Mouse (Mus musculus) heart, postnatal 14 days (tissue): ENCODE measurements around the gene Ace. TPM values are rescaled to one million over a fixed set of nuclear protein-coding genes. Genes with fewer than 3 reads are reported as not detected.
A peak's percentile ranks its signal among the peaks of the same experiment; 100 is the strongest.
"Not testable (repeated sequence)": the region's sequence is repeated elsewhere in the genome, so short reads cannot be mapped to it uniquely, and the experiment has no call there.

ENCODE experiments used
- DNase-seq, 2 experiments: peaks; one replicate each; pipeline ENCODE4 v3.0.0; 2021 to 2022
- intact Hi-C: fragments of 180-260 bp; cut with DNase I; formaldehyde crosslinking; loops from one replicate; pipeline ENCODE4 v1.15.1; 2025
- total RNA-seq, 2 experiments: library from RNA; stranded (reverse); gene quantifications; 2 replicates each; pipeline ENCODE4 v1.2.3; 2021

Gene Ace
- total RNA-seq, 2 experiments from 2014 or later, result 28.7 to 31.6 TPM

GRCm38 (mm10) chr11:105978634-105979033 is 10.9 kb downstream of the Ace start:
- intact Hi-C loops, result no loop called here
- DNase-seq, result no peak

GRCm38 (mm10) chr11:105984452-105984851 is 16.7 kb downstream of the Ace start:
- intact Hi-C loops, result no loop called here
- DNase-seq, result no peak

GRCm38 (mm10) chr11:105987446-105987845 is 19.7 kb downstream of the Ace start:
- intact Hi-C loops, result no loop called here
- no peak for DNase-seq

- no peak for DNase-seq
- intact Hi-C loops, result no loop called here
These were observed 21.7 kb downstream of the Ace start for GRCm38 (mm10) chr11:105989446-105989845.

- intact Hi-C loops, result no loop called here
- no peak for DNase-seq
These were observed 22.5 kb downstream of the Ace start for GRCm38 (mm10) chr11:105990231-105990630.

- DNase-seq, result no peak
- intact Hi-C loops, result no loop called here
These were observed 26.6 kb downstream of the Ace start, which contains the start of gene Ace3 for GRCm38 (mm10) chr11:105994375-105994774. Gene Ace3, plus strand, starts transcription at chr11:105994675.

- DNase-seq, result no peak
- intact Hi-C loops, result loop anchor here (5.0 kb wide), 1 partner anchor 77 kb away; no protein-coding TSS in a partner anchor
These were observed 32.3 kb downstream of the Ace start for GRCm38 (mm10) chr11:106000062-106000461.

- intact Hi-C loops, result loop anchor here (5.0 kb wide), 1 partner anchor 76 kb away; no protein-coding TSS in a partner anchor
These were observed 34.0 kb downstream of the Ace start for GRCm38 (mm10) chr11:106001718-106002117.

GRCm38 (mm10) chr11:106004576-106004975 is 36.8 kb downstream of the Ace start:
- intact Hi-C loops, result loop anchor here (2.0 to 5.0 kb wide), 2 partner anchors 22 to 73 kb away; no protein-coding TSS in a partner anchor
- no peak for DNase-seq

More at GRCm38 (mm10) chr11:106001718-106002117, 34.0 kb downstream of the Ace start:
- peak in 1 of 2 experiments; percentile 25 for DNase-seq

GRCm38 (mm10) chr11:106005970-106006369 is 38.2 kb downstream of the Ace start:
- DNase-seq, result no peak
- intact Hi-C loops, result loop anchor here (2.0 kb wide), 1 partner anchor 21 kb away; no protein-coding TSS in a partner anchor

- intact Hi-C loops, result no loop called here
These were observed 40.1 kb downstream of the Ace start, which contains the start of gene Kcnh6 for GRCm38 (mm10) chr11:106007821-106008220. Gene Kcnh6, plus strand, starts transcription at chr11:106008124.

GRCm38 (mm10) chr11:106012711-106013110 is 45.0 kb downstream of the Ace start:
- intact Hi-C loops, result no loop called here
- DNase-seq, result no peak

More at GRCm38 (mm10) chr11:106007821-106008220, 40.1 kb downstream of the Ace start, which contains the start of gene Kcnh6:
- DNase-seq, result peak; percentile 82 to 87

- intact Hi-C loops, result no loop called here
- peak; percentile 56 to 73 for DNase-seq
These were observed 45.9 kb downstream of the Ace start for GRCm38 (mm10) chr11:106013556-106014225.

- DNase-seq, result no peak
- intact Hi-C loops, result no loop called here
These were observed 48.7 kb downstream of the Ace start for GRCm38 (mm10) chr11:106016440-106016839.

- intact Hi-C loops, result no loop called here
- DNase-seq, result no peak
These were observed 52.5 kb downstream of the Ace start for GRCm38 (mm10) chr11:106020051-106020763.

- no peak for DNase-seq
- intact Hi-C loops, result loop anchor here (2.0 kb wide), 2 partner anchors 21 to 101 kb away; no protein-coding TSS in a partner anchor
These were observed 58.0 kb downstream of the Ace start for GRCm38 (mm10) chr11:106025774-106026173.

- intact Hi-C loops, result loop anchor here (2.0 kb wide), 2 partner anchors 22 to 102 kb away; no protein-coding TSS in a partner anchor
- peak; percentile 67 to 71 for DNase-seq
These were observed 58.9 kb downstream of the Ace start for GRCm38 (mm10) chr11:106026465-106027151.

- intact Hi-C loops, result loop anchor here (2.0 kb wide), 2 partner anchors 23 to 103 kb away; no protein-coding TSS in a partner anchor
These were observed 59.9 kb downstream of the Ace start for GRCm38 (mm10) chr11:106027607-106028006.

GRCm38 (mm10) chr11:106032074-106032473 is 64.3 kb downstream of the Ace start:
- intact Hi-C loops, DNase-seq: not testable (repeated sequence)

More at GRCm38 (mm10) chr11:106027607-106028006, 59.9 kb downstream of the Ace start:
- no peak for DNase-seq

GRCm38 (mm10) chr11:106033491-106033919 is 65.8 kb downstream of the Ace start:
- intact Hi-C loops, result no loop called here
- DNase-seq, result peak in 1 of 2 experiments; percentile 14
